Mouse (Mus musculus): ENCODE measurements around the gene Mterf1a.
"Not testable (repeated sequence)": the region's sequence is repeated elsewhere in the genome, so short reads cannot be mapped to it uniquely, and the experiment has no call there.

The Mterf1a gene

GRCm38 (mm10) chr5:3893459-3894293 lies at the start of gene Mterf1a:
Mterf1a (minus strand) TSS chr5:3893933.
- DNase-seq (ENCODE audit: low spot score), result peak; percentile 26

- not testable (repeated sequence) for DNase-seq (ENCODE audit: low spot score)
Measured at GRCm38 (mm10) chr5:3943169-3943568, 49.4 kb upstream of the Mterf1a start.

GRCm38 (mm10) chr5:3941240-3941639 lies 47.5 kb upstream of the Mterf1a start:
- no peak for DNase-seq (ENCODE audit: low spot score)

- no peak for DNase-seq (ENCODE audit: low spot score)
Measured at GRCm38 (mm10) chr5:3939335-3939734, 45.6 kb upstream of the Mterf1a start.

GRCm38 (mm10) chr5:3938905-3939304 lies 45.2 kb upstream of the Mterf1a start:
- DNase-seq (ENCODE audit: low spot score), result no peak

GRCm38 (mm10) chr5:3935778-3936554 lies 42.2 kb upstream of the Mterf1a start:
- no peak for DNase-seq (ENCODE audit: low spot score)

- no peak for DNase-seq (ENCODE audit: low spot score)
Measured at GRCm38 (mm10) chr5:3935266-3935665, 41.5 kb upstream of the Mterf1a start.

GRCm38 (mm10) chr5:3933551-3933950 lies 39.8 kb upstream of the Mterf1a start:
- no peak for DNase-seq (ENCODE audit: low spot score)

GRCm38 (mm10) chr5:3931636-3932035 lies 37.9 kb upstream of the Mterf1a start:
- no peak for DNase-seq (ENCODE audit: low spot score)

GRCm38 (mm10) chr5:3930760-3931159 lies 37.0 kb upstream of the Mterf1a start:
- no peak for DNase-seq (ENCODE audit: low spot score)

- DNase-seq (ENCODE audit: low spot score), result peak; percentile 39
Measured at GRCm38 (mm10) chr5:3928690-3929046, 34.9 kb upstream of the Mterf1a start.

- DNase-seq (ENCODE audit: low spot score), result peak; percentile 55
Measured at GRCm38 (mm10) chr5:3927801-3928689, 34.3 kb upstream of the Mterf1a start, which contains the start of gene Akap9. Akap9 (plus strand) TSS chr5:3928054.

- DNase-seq (ENCODE audit: low spot score), result no peak
Measured at GRCm38 (mm10) chr5:3926666-3927065, 32.9 kb upstream of the Mterf1a start.

- no peak for DNase-seq (ENCODE audit: low spot score)
Measured at GRCm38 (mm10) chr5:3922350-3922749, 28.6 kb upstream of the Mterf1a start.

- no peak for DNase-seq (ENCODE audit: low spot score)
Measured at GRCm38 (mm10) chr5:3905471-3905870, 11.7 kb upstream of the Mterf1a start.

- DNase-seq (ENCODE audit: low spot score), result not testable (repeated sequence)
Measured at GRCm38 (mm10) chr5:3894294-3894619, 524 bp upstream of the Mterf1a start.

GRCm38 (mm10) chr5:3889201-3889600 lies 4.5 kb downstream of the Mterf1a start:
- DNase-seq (ENCODE audit: low spot score), result no peak

GRCm38 (mm10) chr5:3886862-3887261 lies 6.9 kb downstream of the Mterf1a start:
- not testable (repeated sequence) for DNase-seq (ENCODE audit: low spot score)

- DNase-seq (ENCODE audit: low spot score), result no peak
Measured at GRCm38 (mm10) chr5:3873485-3873884, 20.2 kb downstream of the Mterf1a start.

- DNase-seq (ENCODE audit: low spot score), result no peak
Measured at GRCm38 (mm10) chr5:3872348-3872747, 21.4 kb downstream of the Mterf1a start.

- DNase-seq (ENCODE audit: low spot score), result no peak
Measured at GRCm38 (mm10) chr5:3870161-3870560, 23.6 kb downstream of the Mterf1a start.

- DNase-seq (ENCODE audit: low spot score), result no peak
Measured at GRCm38 (mm10) chr5:3845026-3845425, 48.7 kb downstream of the Mterf1a start, which contains the start of gene Lrrd1. Lrrd1 (plus strand) TSS chr5:3845173.

All from lung, postnatal 25 days (tissue).